Mouse (Mus musculus): ENCODE data around the gene Slc16a12.
"Not testable (repeated sequence)": the region's sequence is repeated elsewhere in the genome, so short reads cannot be mapped to it uniquely, and the experiment has no call there.

Gene Slc16a12

GRCm38 (mm10) chr19:34691402-34691801 lies 55.7 kb downstream of the Slc16a12 start:
- in situ Hi-C loops (cut with MboI; ENCODE audit: unreplicated experiment in 2 of 2): loop anchor here (25.0 kb wide), 2 partner anchors 196 to 221 kb away; partner anchors contain the start of genes Kif20b (in 1 of the 2) and Pank1 (in 1 of the 2)

DNA sequence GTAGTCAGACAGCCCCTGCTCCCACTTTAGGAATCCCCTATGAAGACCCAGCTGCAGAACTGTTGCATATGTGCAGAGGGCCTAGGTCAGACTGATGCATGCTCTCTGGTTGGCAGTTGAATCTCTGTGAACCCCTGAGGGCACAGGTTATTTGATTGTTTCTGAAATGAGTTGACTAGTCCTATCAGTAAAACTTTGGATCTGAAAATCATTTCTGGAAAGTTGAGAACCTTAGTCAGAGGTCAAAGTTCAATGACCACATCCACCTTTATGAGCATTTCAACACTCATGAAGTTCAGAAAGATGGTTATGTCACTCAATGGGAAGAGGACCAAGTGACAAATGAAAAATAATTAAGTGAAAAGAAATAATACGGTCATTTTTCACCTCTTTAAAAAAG lies 61.6 kb downstream of the Slc16a12 start:
- in situ Hi-C loops (cut with MboI; ENCODE audit: unreplicated experiment in 2 of 2): loop anchor here (5.0 to 25.0 kb wide), 3 partner anchors 72 to 227 kb away; partner anchors contain the start of genes Kif20b (in 1 of the 2) and Pank1 (in 1 of the 2)

GRCm38 (mm10) chr19:34684857-34685256 lies 62.2 kb downstream of the Slc16a12 start:
- in situ Hi-C loops (cut with MboI; ENCODE audit: unreplicated experiment in 2 of 2): loop anchor here (5.0 to 25.0 kb wide), 3 partner anchors 72 to 227 kb away; partner anchors contain the start of genes Kif20b (in 1 of the 2) and Pank1 (in 1 of the 2)

GRCm38 (mm10) chr19:34678428-34678827 lies 68.7 kb downstream of the Slc16a12 start:
- in situ Hi-C loops (cut with MboI; ENCODE audit: unreplicated experiment in 2 of 2): loop anchor here (25.0 kb wide), 2 partner anchors 209 to 234 kb away; partner anchors contain the start of genes Kif20b (in 1 of the 2) and Pank1 (in 1 of the 2)

DNA sequence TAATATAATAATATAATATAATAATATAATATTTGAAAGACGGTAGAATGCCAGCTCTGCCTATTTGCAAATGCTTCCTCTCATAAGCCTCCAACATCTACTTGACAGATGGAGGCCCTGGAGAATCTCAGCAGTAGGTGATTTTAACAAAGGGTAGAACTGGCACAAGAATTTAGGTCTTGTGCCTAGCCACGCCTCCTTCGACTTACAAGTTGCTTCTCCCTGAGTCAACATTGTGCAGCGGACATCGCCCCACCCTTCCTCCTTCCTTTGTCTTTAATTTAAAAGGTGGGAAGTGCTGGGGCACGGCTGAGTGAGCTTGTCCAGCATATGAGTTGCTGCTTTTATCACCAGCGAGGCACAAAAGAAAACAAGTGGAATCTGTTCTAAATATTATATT lies 73.6 kb downstream of the Slc16a12 start:
- in situ Hi-C loops (cut with MboI; ENCODE audit: unreplicated experiment in 2 of 2): loop anchor here (25.0 kb wide), 2 partner anchors 1286 to 1764 kb away; partner anchors contain the start of gene Rnls (in 1 of the 2)

DNA sequence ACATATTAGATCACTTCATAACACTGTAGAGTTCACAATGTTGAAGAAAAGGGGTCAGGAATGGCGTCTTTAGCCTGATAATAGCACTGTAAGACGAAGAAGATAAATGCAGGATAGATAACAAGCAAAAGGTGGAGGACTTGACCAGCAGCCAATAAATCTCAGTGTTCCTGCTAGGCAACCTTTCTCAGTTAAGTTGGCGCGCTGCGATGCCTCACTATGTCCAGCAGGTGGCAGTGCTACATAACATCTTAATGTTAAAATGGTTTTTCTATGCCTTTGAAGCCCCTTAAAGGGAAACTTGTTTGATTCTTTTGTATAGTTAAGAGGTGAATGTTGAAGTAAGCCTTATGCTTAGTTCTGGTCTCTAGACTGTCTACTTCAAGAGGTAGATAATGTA lies 81.0 kb downstream of the Slc16a12 start:
- in situ Hi-C loops (cut with MboI; ENCODE audit: unreplicated experiment in 2 of 2): loop anchor here (5.0 to 25.0 kb wide), 9 partner anchors 106 to 1771 kb away; partner anchors contain the start of gene Rnls (in 1 of the 2)

GRCm38 (mm10) chr19:34662740-34663139 lies 84.3 kb downstream of the Slc16a12 start:
- in situ Hi-C loops (cut with MboI; ENCODE audit: unreplicated experiment in 2 of 2): loop anchor here (5.0 to 25.0 kb wide), 10 partner anchors 115 to 1775 kb away; partner anchors contain the start of gene Rnls (in 1 of the 2)

GRCm38 (mm10) chr19:34662067-34662507 lies 85.0 kb downstream of the Slc16a12 start:
- in situ Hi-C loops (cut with MboI; ENCODE audit: unreplicated experiment in 2 of 2): loop anchor here (5.0 to 25.0 kb wide), 10 partner anchors 115 to 1775 kb away; partner anchors contain the start of gene Rnls (in 1 of the 2)

DNA sequence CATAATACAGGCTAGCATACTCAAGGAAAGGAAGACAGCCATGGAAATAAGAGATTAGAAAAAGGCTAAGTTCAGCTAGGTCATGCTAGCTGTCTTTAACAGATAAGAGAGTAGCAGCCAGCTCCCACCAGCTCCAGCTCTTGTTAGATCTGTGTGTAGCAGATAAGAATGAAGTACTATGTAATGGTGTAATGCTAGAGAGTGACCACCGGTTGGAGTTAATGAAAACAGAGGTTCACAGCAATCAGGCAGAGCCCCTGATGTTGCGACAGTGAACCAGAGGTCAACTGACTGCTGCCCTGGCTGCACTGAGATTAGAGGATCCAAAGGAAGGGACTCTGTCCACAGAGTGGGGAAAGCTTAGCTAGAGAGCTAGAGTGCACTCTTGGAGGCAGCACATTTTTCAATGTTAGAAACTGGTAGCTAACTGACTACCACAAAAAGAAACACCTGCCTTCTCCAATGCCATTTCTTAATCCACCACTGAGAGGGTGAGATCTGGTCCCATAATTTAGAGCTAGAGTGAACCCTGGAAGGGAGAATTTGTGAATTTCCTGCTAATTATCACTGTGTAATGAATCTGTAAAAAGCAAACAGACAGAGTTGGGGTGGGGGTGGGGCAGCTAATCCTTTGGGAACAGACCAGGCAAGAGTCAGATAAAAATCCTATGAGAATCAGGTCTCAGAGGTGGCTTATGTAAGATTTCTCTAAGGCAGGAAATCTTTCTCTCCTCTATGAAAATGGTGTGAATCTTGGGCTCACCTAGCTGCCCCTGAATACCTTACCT lies 90.4 kb downstream of the Slc16a12 start:
- in situ Hi-C loops (cut with MboI; ENCODE audit: unreplicated experiment in 2 of 2): loop anchor here (25.0 kb wide), 2 partner anchors 1269 to 1781 kb away; partner anchors contain the start of gene Rnls (in 1 of the 2)

- in situ Hi-C loops (cut with MboI; ENCODE audit: unreplicated experiment in 2 of 2): loop anchor here (25.0 kb wide), 2 partner anchors 1268 to 1782 kb away; partner anchors contain the start of gene Rnls (in 1 of the 2)
Observed at GRCm38 (mm10) chr19:34655227-34655805, 91.8 kb downstream of the Slc16a12 start.

DNA sequence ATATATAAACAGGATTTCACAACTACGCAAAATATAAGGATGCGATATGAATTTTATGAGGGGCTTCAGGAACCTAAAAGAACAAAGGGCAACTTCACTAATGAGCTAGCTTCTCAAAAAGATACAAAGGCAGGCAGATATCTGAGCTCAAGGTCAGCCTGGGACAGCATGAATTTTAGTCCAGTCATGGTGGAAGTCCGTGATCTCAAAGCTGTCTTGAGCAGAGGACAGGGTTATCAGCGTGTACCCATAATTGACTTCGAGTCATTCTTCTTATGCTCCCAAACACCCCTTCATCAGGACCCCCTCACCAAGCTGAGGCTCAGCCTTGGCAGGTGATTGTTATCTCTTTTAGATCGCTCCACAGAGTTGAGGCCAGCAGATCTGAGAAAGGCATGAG lies 96.1 kb downstream of the Slc16a12 start:
- in situ Hi-C loops (cut with MboI; ENCODE audit: unreplicated experiment in 2 of 2): loop anchor here (25.0 kb wide), 2 partner anchors 1264 to 1786 kb away; partner anchors contain the start of gene Rnls (in 1 of the 2)

GRCm38 (mm10) chr19:34650276-34650675 lies 96.8 kb downstream of the Slc16a12 start:
- in situ Hi-C loops (cut with MboI; ENCODE audit: unreplicated experiment in 2 of 2): loop anchor here (25.0 kb wide), 2 partner anchors 1263 to 1787 kb away; partner anchors contain the start of gene Rnls (in 1 of the 2)

- in situ Hi-C loops (cut with MboI; ENCODE audit: unreplicated experiment in 2 of 2): not testable (repeated sequence)
Observed at GRCm38 (mm10) chr19:34647630-34648029, 99.5 kb downstream of the Slc16a12 start.

DNA sequence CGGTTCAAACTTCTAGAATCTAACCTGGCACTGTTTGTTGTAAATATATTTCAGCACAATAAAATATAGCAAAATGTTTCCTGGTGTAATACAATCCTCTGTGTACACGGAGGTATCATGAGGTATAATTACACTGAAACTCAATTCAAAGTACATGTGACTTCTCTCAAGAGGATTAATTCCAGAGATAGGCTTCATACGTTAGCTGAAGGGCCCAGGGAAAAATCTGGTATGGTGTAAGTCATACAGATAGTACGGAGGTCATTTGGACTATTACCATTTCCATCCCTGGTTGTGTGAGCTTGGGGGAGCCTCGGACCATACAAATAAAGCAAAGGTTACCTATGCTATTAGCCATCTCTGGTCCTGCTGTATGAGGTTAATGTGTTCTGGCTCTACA lies 104.5 kb downstream of the Slc16a12 start:
- in situ Hi-C loops (cut with MboI; ENCODE audit: unreplicated experiment in 2 of 2): no loop called here

- in situ Hi-C loops (cut with MboI; ENCODE audit: unreplicated experiment in 2 of 2): no loop called here
Observed at GRCm38 (mm10) chr19:34640623-34641022, 106.5 kb downstream of the Slc16a12 start, which contains the start of the genes Ifit1bl2 and Ifit1. Ifit1bl2 (minus strand) TSS chr19:34640743. Ifit1 (plus strand) TSS chr19:34640871.

DNA sequence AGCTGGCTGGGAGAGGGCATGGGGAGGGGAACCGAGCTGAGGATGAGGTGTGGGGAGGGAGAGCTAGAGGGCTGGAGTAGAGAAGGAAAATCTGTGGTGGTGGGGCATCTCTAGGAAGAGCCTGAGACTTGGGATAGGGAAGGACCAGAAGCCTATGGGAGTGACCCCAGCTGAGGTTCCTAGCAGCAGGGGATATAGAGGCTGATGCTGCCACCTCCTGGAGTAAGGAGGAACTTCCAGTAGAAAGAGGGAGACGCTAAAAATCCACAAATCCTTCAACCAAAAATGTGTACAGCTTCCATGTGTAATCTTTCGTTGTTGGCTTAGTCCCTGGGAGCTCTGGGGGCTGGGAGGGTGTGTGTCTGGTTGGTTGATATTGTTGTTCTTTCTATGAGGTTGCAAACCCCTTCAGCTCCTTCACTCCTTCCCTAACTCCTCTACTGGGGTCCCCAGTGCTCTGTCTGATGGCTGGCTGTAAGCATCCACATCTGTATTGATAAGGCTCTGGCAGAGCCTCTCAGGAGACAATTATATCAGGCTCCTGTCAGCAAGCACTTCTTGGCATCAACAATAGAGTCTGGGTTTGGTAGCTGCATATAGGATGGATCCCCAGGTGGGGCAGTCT lies 110.0 kb downstream of the Slc16a12 start:
- in situ Hi-C loops (cut with MboI; ENCODE audit: unreplicated experiment in 2 of 2): loop anchor here (5.0 kb wide), 1 partner anchor 90 kb away; no protein-coding TSS in a partner anchor

- in situ Hi-C loops (cut with MboI; ENCODE audit: unreplicated experiment in 2 of 2): no loop called here
Observed at GRCm38 (mm10) chr19:34633484-34633883, 113.6 kb downstream of the Slc16a12 start.

GRCm38 (mm10) chr19:34631487-34631886 lies 115.6 kb downstream of the Slc16a12 start:
- in situ Hi-C loops (cut with MboI; ENCODE audit: unreplicated experiment in 2 of 2): no loop called here

GRCm38 (mm10) chr19:34627496-34627895 lies 119.6 kb downstream of the Slc16a12 start:
- in situ Hi-C loops (cut with MboI; ENCODE audit: unreplicated experiment in 2 of 2): no loop called here

GRCm38 (mm10) chr19:34624663-34625062 lies 122.4 kb downstream of the Slc16a12 start:
- in situ Hi-C loops (cut with MboI; ENCODE audit: unreplicated experiment in 2 of 2): no loop called here

All from v-Abl transformed pro-B cells (cell line).